Mouse (Mus musculus) cerebellum, postnatal 25 days (tissue): ENCODE results near the gene Atp6v1b1.
A peak's percentile ranks its signal among the peaks of the same experiment; 100 is the strongest.

ENCODE experiments used
- DNase-seq, 2 experiments: peaks; one replicate each; pipeline ENCODE4 v3.0.0; 2021; ENCODE audit warnings: mixed read lengths in 2 of 2

The Atp6v1b1 gene

GRCm38 (mm10) chr6:83779026-83779425 lies 36.2 kb downstream of the Atp6v1b1 start:
- peak; percentile 55 to 70 for DNase-seq

- no peak for DNase-seq
Measured at GRCm38 (mm10) chr6:83786426-83786825, 43.6 kb downstream of the Atp6v1b1 start.

GRCm38 (mm10) chr6:83788554-83788953 lies 45.8 kb downstream of the Atp6v1b1 start:
- no peak for DNase-seq

DNA sequence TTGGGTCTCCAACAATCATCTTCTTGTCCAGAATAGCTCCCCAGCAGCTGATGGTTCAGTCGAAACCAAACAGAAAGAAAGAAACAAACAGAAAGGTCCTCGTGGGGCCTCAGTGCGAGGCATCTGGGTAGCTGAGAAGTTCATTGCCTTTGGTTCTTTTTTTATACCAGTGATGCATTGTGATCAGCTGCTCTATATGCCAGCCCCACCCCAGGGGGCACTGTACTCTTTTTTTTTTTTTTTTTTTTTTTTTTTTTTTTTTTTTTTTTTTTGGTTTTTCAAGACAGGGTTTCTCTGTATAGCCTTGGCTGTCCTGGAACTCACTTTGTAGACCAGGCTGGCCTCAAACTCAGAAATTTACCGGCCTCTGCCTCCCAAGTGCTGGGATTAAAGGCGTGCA lies 47.7 kb downstream of the Atp6v1b1 start:
- DNase-seq = peak in 1 of 2 experiments; percentile 1

DNA sequence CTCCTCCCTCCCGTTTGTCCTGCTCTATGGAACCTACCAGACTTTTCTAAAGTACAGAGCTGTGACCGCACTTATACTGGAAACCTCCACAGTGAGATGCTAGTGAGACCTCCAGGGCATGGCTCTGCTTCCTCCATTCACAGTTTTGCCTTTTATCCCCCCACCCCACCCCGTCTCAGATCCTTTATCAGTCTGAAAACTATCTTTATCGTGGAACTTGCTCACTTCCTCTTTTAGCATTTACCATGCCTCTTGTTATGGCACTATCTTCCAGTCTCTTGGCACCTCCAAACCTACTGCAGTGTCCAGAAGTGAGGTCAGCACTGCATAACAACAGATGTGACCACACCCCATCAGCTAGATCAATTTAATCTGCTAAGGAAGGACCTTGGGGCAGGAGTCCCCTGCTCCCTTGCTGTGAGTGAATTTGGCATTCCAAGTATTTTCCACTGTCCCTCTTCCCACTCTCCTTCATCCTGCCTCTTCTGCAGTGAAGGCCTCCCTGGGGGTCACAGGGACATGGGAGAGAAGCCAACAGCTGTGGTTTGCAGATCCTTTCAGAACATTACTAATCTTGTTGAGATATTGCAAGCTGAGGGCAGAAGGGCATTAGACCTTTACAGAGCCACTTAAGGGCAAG lies 48.6 kb downstream of the Atp6v1b1 start:
- peak in 1 of 2 experiments; percentile 2 for DNase-seq

DNA sequence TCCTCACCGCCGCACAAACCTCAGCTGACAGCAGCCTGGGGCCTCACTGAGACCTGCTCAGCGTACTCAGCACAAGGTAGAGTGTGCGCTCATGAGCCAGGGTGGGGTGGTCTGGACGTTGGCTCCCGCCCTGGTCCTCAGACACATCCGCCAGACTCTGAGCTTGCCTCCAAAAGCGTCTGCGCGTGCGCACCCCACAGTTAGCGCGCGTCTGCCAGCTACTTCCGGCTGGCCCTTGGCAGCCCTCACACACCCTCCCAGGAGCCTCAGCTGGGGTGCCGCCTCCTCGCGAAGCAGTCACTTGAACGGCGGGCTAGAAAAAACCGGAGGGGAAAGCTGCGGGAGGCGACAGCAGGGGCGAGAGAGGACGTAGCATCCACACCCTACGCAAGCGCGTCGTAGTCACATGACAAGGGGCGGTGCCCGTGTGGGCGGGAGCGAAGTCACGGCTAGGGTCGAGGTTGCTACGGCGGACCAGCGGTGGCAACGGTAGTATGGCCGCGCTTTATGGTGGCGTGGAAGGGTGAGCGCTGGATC lies 52.0 kb downstream of the Atp6v1b1 start, which contains the start of gene Nagk:
TSS of gene Nagk (plus strand) at position 223 of the 537 bp plus-strand sequence.
- DNase-seq = peak; percentile 92 to 96

GRCm38 (mm10) chr6:83795492-83795900 lies 52.7 kb downstream of the Atp6v1b1 start:
- no peak for DNase-seq

DNA sequence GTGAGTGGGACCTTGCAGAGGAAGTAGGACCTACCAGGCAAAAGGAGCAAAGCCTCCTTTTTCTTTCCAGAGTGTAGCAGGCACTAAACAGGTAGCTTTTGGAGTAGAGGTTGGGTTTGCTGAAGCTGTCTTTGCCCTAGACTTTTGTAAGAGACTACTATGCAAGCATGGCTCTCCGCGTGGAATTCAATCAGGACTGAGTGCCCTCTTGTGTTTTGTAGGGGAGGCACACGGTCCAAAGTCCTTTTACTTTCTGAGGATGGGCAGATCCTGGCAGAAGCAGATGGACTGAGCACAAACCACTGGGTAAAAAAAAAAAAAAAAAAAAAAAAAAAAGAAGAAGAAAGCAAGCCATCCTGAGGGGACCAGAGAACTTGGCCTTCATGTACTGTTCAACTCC lies 53.9 kb downstream of the Atp6v1b1 start:
- no peak for DNase-seq

GRCm38 (mm10) chr6:83802033-83802432 lies 59.2 kb downstream of the Atp6v1b1 start:
- DNase-seq = peak; percentile 57 to 68

DNA sequence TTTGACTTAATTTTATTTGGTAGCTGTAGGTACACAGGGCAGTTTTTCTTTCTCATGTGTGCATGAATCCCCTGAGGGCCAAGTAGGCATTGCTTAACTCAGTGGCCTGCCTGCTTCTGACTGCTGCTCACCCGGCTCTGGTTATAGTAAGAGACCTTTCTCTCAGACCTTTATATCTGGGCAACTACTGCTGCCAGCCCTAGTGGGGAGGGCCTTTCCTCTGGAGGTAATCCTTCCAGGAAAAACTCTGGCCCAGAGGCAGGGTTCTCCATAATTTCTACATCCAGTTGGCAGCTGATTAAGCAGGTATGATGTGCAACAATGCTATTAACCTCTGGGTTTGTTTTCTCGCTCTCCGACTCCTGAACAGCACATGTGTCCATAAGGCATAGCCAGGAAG lies 60.1 kb downstream of the Atp6v1b1 start:
- no peak for DNase-seq
